Mouse (Mus musculus) c-Kit-positive CD71-positive TER-119-negative erythroid progenitor cells, embryonic 14.5 days (primary cell): ENCODE results near the gene Mms19.
A peak's percentile ranks its signal among the peaks of the same experiment; 100 is the strongest.

Source experiments
- DNase-seq: peaks from one replicate; pipeline ENCODE4 v3.0.0-alpha.2; 2013; ENCODE audit warnings: low read depth

The Mms19 gene

GRCm38 (mm10) chr19:41898860-41899259, 82.1 kb downstream of the Mms19 start:
- DNase-seq = no peak

DNA sequence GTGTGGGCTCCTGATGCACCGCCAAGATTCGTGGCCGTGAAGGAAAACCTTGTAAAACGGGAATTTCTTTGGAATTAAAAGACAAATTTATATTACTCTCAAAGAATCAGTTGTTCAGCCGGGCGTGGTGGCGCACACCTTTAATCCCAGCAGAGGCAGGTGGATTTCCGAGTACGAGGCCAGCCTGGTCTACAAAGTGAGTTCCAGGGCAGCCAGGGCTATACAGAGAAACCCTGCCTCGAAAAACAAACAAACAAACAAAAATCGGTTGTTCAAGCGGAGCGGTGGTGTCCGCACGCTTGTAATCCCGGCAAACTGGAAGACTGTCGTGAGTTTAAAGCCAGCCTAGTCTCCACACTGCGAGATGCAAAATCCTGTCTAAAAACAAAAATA, 84.6 kb downstream of the Mms19 start:
- no peak for DNase-seq

GRCm38 (mm10) chr19:41895460-41896318, 85.3 kb downstream of the Mms19 start, which contains the start of gene Rrp12:
TSS of gene Rrp12 (minus strand) at chr19:41896173.
- peak; percentile 91 for DNase-seq

GRCm38 (mm10) chr19:41894959-41895358, 86.0 kb downstream of the Mms19 start:
- DNase-seq = peak; percentile 75
